Mouse (Mus musculus): ENCODE results near the gene Sesn2. TPM values are rescaled to one million over a fixed set of nuclear protein-coding genes. Genes with fewer than 3 reads are reported as not detected.
A peak's percentile ranks its signal among the peaks of the same experiment; 100 is the strongest.
"Not testable (repeated sequence)": the region's sequence is repeated elsewhere in the genome, so short reads cannot be mapped to it uniquely, and the experiment has no call there.

The Sesn2 gene
- total RNA-seq, 2 experiments from 2014 or later = 2.1 to 2.5 TPM

GRCm38 (mm10) chr4:132482956-132483608, 27.2 kb downstream of the Sesn2 start:
- DNase-seq (ENCODE audit: low spot score) = no peak

- DNase-seq (ENCODE audit: low spot score) = not testable (repeated sequence)
Measured at GRCm38 (mm10) chr4:132482104-132482503, 28.2 kb downstream of the Sesn2 start.

- no peak for DNase-seq (ENCODE audit: low spot score)
Measured at GRCm38 (mm10) chr4:132477833-132478232, 32.5 kb downstream of the Sesn2 start.

- DNase-seq (ENCODE audit: low spot score) = no peak
Measured at GRCm38 (mm10) chr4:132475895-132476878, 34.1 kb downstream of the Sesn2 start.

GRCm38 (mm10) chr4:132474631-132475030, 35.7 kb downstream of the Sesn2 start:
- no peak for DNase-seq (ENCODE audit: low spot score)

GRCm38 (mm10) chr4:132473411-132473810, 36.9 kb downstream of the Sesn2 start:
- DNase-seq (ENCODE audit: low spot score) = no peak

GRCm38 (mm10) chr4:132469873-132470272, 40.4 kb downstream of the Sesn2 start:
- no peak for DNase-seq (ENCODE audit: low spot score)

- DNase-seq (ENCODE audit: low spot score) = no peak
Measured at GRCm38 (mm10) chr4:132464255-132464613, 46.1 kb downstream of the Sesn2 start.

GRCm38 (mm10) chr4:132463430-132464254, 46.7 kb downstream of the Sesn2 start, which contains the start of gene Med18:
Gene Med18, minus strand, starts transcription at chr4:132463921.
- peak; percentile 94 for DNase-seq (ENCODE audit: low spot score)

GRCm38 (mm10) chr4:132462836-132463235, 47.5 kb downstream of the Sesn2 start:
- no peak for DNase-seq (ENCODE audit: low spot score)

- DNase-seq (ENCODE audit: low spot score) = no peak
Measured at GRCm38 (mm10) chr4:132460225-132460624, 50.1 kb downstream of the Sesn2 start.

GRCm38 (mm10) chr4:132455561-132455960, 54.7 kb downstream of the Sesn2 start:
- DNase-seq (ENCODE audit: low spot score) = no peak

GRCm38 (mm10) chr4:132455146-132455545, 55.2 kb downstream of the Sesn2 start:
- DNase-seq (ENCODE audit: low spot score) = no peak

- no peak for DNase-seq (ENCODE audit: low spot score)
Measured at GRCm38 (mm10) chr4:132454216-132454615, 56.1 kb downstream of the Sesn2 start.

GRCm38 (mm10) chr4:132449778-132450177, 60.5 kb downstream of the Sesn2 start:
- no peak for DNase-seq (ENCODE audit: low spot score)

GRCm38 (mm10) chr4:132446105-132446504, 64.2 kb downstream of the Sesn2 start:
- no peak for DNase-seq (ENCODE audit: low spot score)

GRCm38 (mm10) chr4:132444516-132444915, 65.8 kb downstream of the Sesn2 start:
- DNase-seq (ENCODE audit: low spot score) = no peak
